Mouse (Mus musculus) spleen, adult 2 months (tissue): ENCODE data around the gene Hand1.

ENCODE experiments used
- CTCF ChIP-seq: fragments of 200-500 bp; IDR thresholded peaks from 2 replicates; pipeline ENCODE4 v1.5.1; 2011; ENCODE audit warnings: mild to moderate bottlenecking, inconsistent platforms; ENCODE audit not compliant: insufficient read depth, insufficient read length, insufficient replicate concordance; ENCODE audit errors: extremely low read depth
- POLR2A ChIP-seq: fragments of 200-500 bp; IDR thresholded peaks from 2 replicates; pipeline ENCODE4 v1.6.1; 2011; ENCODE audit warnings: low read depth, low read length, inconsistent platforms

DNA sequence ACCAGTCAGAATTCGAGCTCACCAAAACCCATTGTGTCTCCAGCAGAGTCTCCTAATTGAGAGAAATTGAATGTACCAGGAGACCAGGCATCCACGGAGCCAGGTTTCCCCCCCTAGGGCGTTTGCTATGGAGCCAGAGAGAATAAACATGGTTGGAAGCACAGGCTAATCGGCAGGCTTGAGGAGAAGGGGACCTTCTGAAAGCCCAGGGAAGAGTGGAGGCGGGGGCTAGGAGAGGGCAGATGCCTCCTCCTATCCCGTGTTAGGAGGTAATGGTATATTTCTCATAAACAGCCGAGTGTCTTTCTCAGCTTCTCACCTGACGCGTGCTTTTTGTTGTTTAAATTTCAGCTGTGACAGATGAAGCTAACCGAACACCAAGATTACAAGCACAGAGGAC, 8.4 kb upstream of the Hand1 start:
- TF ChIP-seq CTCF: no peak
- no peak for TF ChIP-seq POLR2A
